Mouse (Mus musculus) leukemia stem cell, adult 10-12 weeks (primary cell): ENCODE data around the gene Slc25a15. TPM values are rescaled to one million over a fixed set of nuclear protein-coding genes. Genes with fewer than 3 reads are reported as not detected.

Experiments used
- polyA plus RNA-seq: library from polyadenylated mRNA; stranded (reverse); fragments of >175 nt; gene quantifications from 2 replicates; pipeline ENCODE4 v1.2.3, GENCODE M21; 2012; ENCODE audit warnings: low replicate concordance

The Slc25a15 gene
- 4.6 and 4.7 TPM in 2 replicates for polyA plus RNA-seq

DNA sequence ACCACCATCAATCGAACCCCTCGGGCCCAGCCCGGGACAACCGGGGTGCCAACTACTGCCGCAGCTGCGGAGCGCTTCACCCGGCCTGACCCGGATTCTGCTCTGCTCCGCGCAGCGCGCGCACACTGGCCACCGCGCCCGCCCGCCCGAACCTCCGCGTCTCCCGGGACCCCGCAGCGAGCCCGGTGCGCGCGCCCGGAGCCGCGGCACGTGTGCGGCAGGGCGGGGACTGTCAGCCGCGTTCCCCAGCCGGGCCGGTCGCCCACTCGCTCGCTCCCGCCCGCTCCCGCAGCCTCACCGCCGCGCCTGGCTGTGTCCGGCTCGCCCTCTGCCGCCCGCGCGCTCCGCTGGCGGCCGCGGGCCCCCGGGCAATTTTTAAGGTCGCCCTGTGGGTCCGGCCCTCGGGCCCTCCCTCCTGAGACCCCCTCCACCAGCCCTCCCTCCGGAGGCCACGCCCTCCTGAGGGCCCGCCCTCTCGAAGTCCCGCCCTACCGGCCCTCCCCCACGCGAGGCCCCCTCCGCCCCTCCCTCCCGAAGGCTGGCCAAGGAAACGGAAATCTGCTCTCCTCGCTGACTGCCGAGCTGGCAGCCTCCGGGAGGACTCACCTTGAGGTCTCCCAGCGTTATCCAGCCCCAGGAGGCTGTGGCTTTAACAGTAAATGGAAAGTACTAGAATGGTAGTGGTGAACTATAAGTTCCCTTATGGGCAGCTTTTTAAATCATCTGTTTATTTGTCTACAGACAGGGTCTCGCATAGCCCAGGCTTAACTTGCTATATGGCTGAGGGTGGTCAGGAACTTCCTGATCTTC lies at the start of gene Slc25a15:
Slc25a15 (minus strand) TSS at position 456 of the 810 bp plus-strand sequence.

DNA sequence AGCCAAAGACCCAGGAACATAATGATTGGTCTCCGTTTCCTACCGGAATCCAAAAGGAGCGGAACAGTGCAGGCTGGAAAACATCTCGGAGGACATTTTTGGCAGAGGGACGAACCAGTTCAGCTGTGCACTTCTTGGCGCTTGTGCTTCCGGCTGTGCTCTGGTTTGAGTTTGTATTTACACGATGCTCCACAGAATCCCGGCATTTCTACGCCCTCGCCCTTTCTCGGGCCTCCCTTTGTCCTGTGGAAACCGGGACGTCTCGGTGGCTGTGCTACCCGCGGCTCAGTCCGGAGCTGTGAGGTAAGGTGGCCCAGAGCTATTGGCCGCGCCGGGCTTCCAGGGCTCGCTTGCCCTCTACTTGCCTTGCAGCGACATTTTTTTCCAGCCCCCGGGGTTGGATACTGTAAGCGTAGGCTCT lies 12.9 kb upstream of the Slc25a15 start, which contains the start of gene Mrps31:
Mrps31 (plus strand) TSS at position 80 of the 421 bp plus-strand sequence.

Other genes with a start within 250 kb of the Slc25a15 start
- gene Nek3, start 232.2 kb downstream of the Slc25a15 start, polyA plus RNA-seq: 1.0 and 2.4 TPM in 2 replicates
- 6.8 and 7.4 TPM in 2 replicates for gene Ckap2, start 212.8 kb downstream of the Slc25a15 start, polyA plus RNA-seq
- gene Vps36, start 205.8 kb downstream of the Slc25a15 start, polyA plus RNA-seq: 3.2 and 4.8 TPM in 2 replicates
- gene Thsd1, start 171.3 kb downstream of the Slc25a15 start, polyA plus RNA-seq: 0.20 and 0.23 TPM in 2 replicates
- gene Tpte, start 115.2 kb downstream of the Slc25a15 start, polyA plus RNA-seq: not detected in 2 replicates
- gene Mrps31, start 12.8 kb upstream of the Slc25a15 start, polyA plus RNA-seq: 1.3 and 4.5 TPM in 2 replicates